Mouse (Mus musculus) stomach, embryonic 16.5 days (tissue): ENCODE results near the gene Kdm4b. TPM values are rescaled to one million over a fixed set of nuclear protein-coding genes. Genes with fewer than 3 reads are reported as not detected.

Source experiments
- ATAC-seq: fragments of 200-750 bp; cut with Nextera tagmentation; 2 replicates; pipeline ENCODE4 v1.8.0; 2017; ENCODE audit warnings: moderate number of reproducible peaks, moderate TSS enrichment; ENCODE audit not compliant: insufficient read depth, low FRiP score
- H3K27ac ChIP-seq: fragments of 300-500 bp; sonication (generic); 2 replicates; pipeline ENCODE4 v1.5.1; 2014; ENCODE audit warnings: low read length
- H3K27me3 ChIP-seq: fragments of 300-500 bp; sonication (generic); 2 replicates; pipeline ENCODE4 v1.6.1; 2014; ENCODE audit warnings: low read length, control low read depth, mixed read lengths; ENCODE audit not compliant: control insufficient read depth, insufficient read depth
- H3K36me3 ChIP-seq: fragments of 300-500 bp; sonication (generic); 2 replicates; pipeline ENCODE4 v1.6.1; 2014; ENCODE audit warnings: low read length; ENCODE audit not compliant: control insufficient read depth, insufficient read depth
- H3K4me1 ChIP-seq: fragments of 300-500 bp; sonication (generic); 2 replicates; pipeline ENCODE4 v1.6.1; 2014; ENCODE audit warnings: low read length, control low read depth, mixed read lengths; ENCODE audit not compliant: control insufficient read depth, insufficient read depth
- H3K4me2 ChIP-seq: fragments of 300-500 bp; sonication (generic); 2 replicates; pipeline ENCODE4 v1.6.1; 2014; ENCODE audit warnings: low read depth, low read length, mixed read lengths
- H3K4me3 ChIP-seq: fragments of 300-500 bp; sonication (generic); replicated peaks from 2 replicates; pipeline ENCODE4 v1.5.1; 2014; ENCODE audit warnings: mild to moderate bottlenecking, low read length
- H3K9ac ChIP-seq: fragments of 300-500 bp; sonication (generic); 2 replicates; pipeline ENCODE4 v1.6.1; 2014; ENCODE audit warnings: low read length
- H3K9me3 ChIP-seq: fragments of 300-500 bp; sonication (generic); replicated peaks from 2 replicates; pipeline ENCODE4 v1.6.1; 2016; ENCODE audit warnings: low read length, control low read depth; ENCODE audit not compliant: control insufficient read depth
- WGBS: fragments of 180-500 bp; shearing (Covaris S2); extraction: QIAGEN DNeasy Blood & Tissue Kit; methylation state at CpG from one replicate; pipeline ENCODE4 v1.1.7; 2014; 5-methylcytosine and 5-hydroxymethylcytosine counted together
- polyA plus RNA-seq: library from polyadenylated mRNA; unstranded; fragments of >200 nt; fragmentation: Nextera tagmentation; extraction: Ambion mirVana; gene quantifications from 2 replicates; pipeline ENCODE4 v1.2.1, GENCODE M21; 2015

Kdm4b gene
- polyA plus RNA-seq, 1 experiment from 2014 or later: 23.5 TPM

GRCm38 (mm10) chr17:56331256-56331655 lies 5.4 kb downstream of the Kdm4b start:
- Histone ChIP-seq H3K27me3 (no peaks in the 10 kb centered on the region), H3K9me3 (no peaks in the 10 kb centered on the region), H3K9ac (peak overlapping the region; percentile 4; the same call in 1 of the 2 replicates), H3K4me1 (peaks cover 21% of the 10 kb centered on the region), H3K36me3 (no peaks in the 10 kb centered on the region; the same call in 1 of the 2 replicates), H3K27ac (no peak overlapping the region), H3K4me3 (no peak overlapping the region), H3K4me2 (no peak overlapping the region)
- ATAC-seq: no peak

DNA sequence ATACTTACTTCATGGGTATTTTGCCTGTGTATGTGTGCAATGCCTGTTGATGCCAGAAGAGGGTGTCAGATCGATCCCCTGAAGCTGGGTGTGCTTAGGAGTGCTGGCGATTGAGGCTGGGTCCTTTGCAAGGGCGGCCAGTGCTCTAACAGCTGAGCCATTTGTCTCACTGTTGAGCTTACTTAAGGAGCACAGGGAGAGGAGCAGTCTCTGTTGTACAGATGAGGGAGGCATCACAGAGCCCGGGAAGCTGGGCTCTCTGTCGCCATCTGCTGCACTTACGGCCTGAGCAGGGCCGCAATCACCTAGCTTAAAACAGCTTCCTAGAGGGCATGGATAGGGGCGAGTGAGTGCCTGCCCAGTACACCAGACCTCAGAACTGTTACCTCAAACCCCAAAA lies 7.1 kb downstream of the Kdm4b start:
- no peak overlapping the region for H3K27ac ChIP-seq
- no peaks in the 10 kb centered on the region for H3K27me3 ChIP-seq
- ATAC-seq: no peak
- no peaks in the 10 kb centered on the region; the same call in 1 of the 2 replicates for H3K36me3 ChIP-seq
- no peak overlapping the region for H3K4me2 ChIP-seq
- 43% methylated on average over 8 of the region's 8 CpGs for WGBS
- H3K4me1 ChIP-seq: peaks cover 11% of the 10 kb centered on the region
- no peaks in the 10 kb centered on the region for H3K9me3 ChIP-seq
- H3K4me3 ChIP-seq: no peak overlapping the region
- no peak overlapping the region for H3K9ac ChIP-seq

GRCm38 (mm10) chr17:56337190-56337589 lies 11.3 kb downstream of the Kdm4b start:
- no peaks in the 10 kb centered on the region for H3K9me3 ChIP-seq
- H3K27ac ChIP-seq: no peak overlapping the region
- WGBS: 53% methylated on average over 4 of the region's 4 CpGs
- H3K9ac ChIP-seq: no peak overlapping the region
- no peak overlapping the region for H3K4me3 ChIP-seq
- 0 out of 2 replicates have a peak, but pooled peaks cover 4% of the 10 kb centered on the region for H3K4me1 ChIP-seq
- no peaks in the 10 kb centered on the region; the same call in 1 of the 2 replicates for H3K36me3 ChIP-seq
- ATAC-seq: no peak
- no peaks in the 10 kb centered on the region for H3K27me3 ChIP-seq
- H3K4me2 ChIP-seq: no peak overlapping the region

GRCm38 (mm10) chr17:56337791-56338190 lies 11.9 kb downstream of the Kdm4b start:
- no peaks in the 10 kb centered on the region for H3K27me3 ChIP-seq
- no peak overlapping the region for H3K9ac ChIP-seq
- no peak overlapping the region for H3K4me3 ChIP-seq
- no peak overlapping the region for H3K27ac ChIP-seq
- H3K36me3 ChIP-seq: no peaks in the 10 kb centered on the region; the same call in 1 of the 2 replicates
- no peak overlapping the region for H3K4me2 ChIP-seq
- 91% methylated on average over 6 of the region's 6 CpGs for WGBS
- no peaks in the 10 kb centered on the region for H3K9me3 ChIP-seq
- H3K4me1 ChIP-seq: 0 out of 2 replicates have a peak, but pooled peaks cover 4% of the 10 kb centered on the region
- no peak for ATAC-seq

GRCm38 (mm10) chr17:56338909-56339308 lies 13.0 kb downstream of the Kdm4b start:
- 58% methylated on average over 4 of the region's 4 CpGs for WGBS
- Histone ChIP-seq H3K4me3 (no peak overlapping the region), H3K9me3 (no peaks in the 10 kb centered on the region), H3K27ac (no peak overlapping the region), H3K27me3 (no peaks in the 10 kb centered on the region), H3K4me1 (0 out of 2 replicates have a peak, but pooled peaks cover 4% of the 10 kb centered on the region), H3K9ac (no peak overlapping the region), H3K36me3 (no peaks in the 10 kb centered on the region; the same call in 1 of the 2 replicates), H3K4me2 (no peak overlapping the region)
- ATAC-seq: no peak

DNA sequence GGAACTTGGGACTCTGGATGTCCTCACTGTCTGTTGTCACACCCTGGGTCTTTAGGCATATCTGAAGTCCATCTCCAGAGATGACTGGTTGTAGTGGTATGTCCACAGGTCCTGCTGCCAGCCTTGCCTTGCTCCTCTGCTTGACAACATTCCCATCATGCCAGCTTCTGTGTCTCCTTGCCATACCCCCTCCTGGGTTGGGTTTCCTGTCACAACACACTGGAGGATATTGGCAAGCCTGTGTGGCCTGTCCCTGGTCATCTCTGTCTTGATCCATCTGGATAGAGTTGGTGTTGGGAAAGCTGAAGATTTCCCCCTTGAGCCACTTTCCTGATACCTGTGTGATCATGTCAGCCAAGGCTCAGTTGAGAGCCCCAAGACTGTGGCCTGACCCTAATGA lies 14.9 kb downstream of the Kdm4b start:
- Histone ChIP-seq H3K4me2 (no peak overlapping the region), H3K9me3 (no peaks in the 10 kb centered on the region), H3K4me3 (no peak overlapping the region), H3K36me3 (no peaks in the 10 kb centered on the region), H3K4me1 (0 out of 2 replicates have a peak, but pooled peaks cover 4% of the 10 kb centered on the region), H3K27me3 (no peaks in the 10 kb centered on the region), H3K27ac (no peak overlapping the region), H3K9ac (no peak overlapping the region)
- no peak for ATAC-seq

DNA sequence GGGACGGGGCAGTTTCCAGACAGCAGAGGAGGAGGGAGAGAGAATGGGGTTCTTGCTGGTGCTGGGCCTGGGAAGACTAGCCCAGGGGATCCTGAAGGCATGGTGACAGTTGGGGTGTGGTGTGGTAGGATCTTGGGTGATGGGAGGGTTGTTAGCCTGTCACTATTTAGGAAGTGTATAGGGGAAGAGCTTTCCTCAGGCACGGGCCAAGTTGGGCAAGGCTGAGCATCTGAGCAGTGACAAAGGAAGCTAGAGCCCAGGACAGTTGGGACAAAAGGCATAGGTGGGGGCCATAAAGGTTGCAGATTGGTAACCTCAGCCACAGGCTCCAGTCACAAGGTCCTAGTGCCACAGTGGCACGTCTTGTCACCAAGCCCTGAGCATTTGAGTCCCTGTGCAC lies 17.6 kb downstream of the Kdm4b start:
- H3K27ac ChIP-seq: no peak overlapping the region
- no peaks in the 10 kb centered on the region for H3K9me3 ChIP-seq
- no peak overlapping the region for H3K4me2 ChIP-seq
- no peak for ATAC-seq
- H3K36me3 ChIP-seq: no peaks in the 10 kb centered on the region
- H3K9ac ChIP-seq: 0 out of 2 replicates have a peak overlapping the region, but pooled peaks have one; percentile 5
- 69% methylated on average over 3 of the region's 3 CpGs for WGBS
- no peaks in the 10 kb centered on the region for H3K4me1 ChIP-seq
- no peaks in the 10 kb centered on the region for H3K27me3 ChIP-seq
- H3K4me3 ChIP-seq: no peak overlapping the region

DNA sequence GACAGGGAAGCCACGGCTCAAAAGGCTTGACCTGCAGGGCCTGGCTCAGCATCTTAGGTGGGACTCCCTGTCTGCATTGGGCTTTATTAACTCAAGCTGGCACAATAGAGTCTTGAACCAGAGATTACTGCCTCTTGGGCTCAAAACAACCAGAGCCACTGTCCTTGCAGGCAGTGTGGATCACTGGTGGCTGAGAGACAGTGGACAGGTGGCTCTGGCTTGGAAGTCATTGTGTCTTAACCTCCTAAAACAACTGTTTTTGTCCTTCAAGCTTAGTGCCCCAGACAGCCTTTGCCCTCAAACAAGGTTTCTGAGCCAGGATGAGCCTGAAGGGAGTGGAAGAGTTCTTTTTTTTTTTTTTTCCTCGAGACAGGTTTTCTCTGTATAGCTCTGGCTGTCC lies 19.5 kb downstream of the Kdm4b start:
- Histone ChIP-seq H3K4me3 (no peak overlapping the region), H3K9me3 (no peaks in the 10 kb centered on the region), H3K27me3 (no peaks in the 10 kb centered on the region), H3K9ac (no peak overlapping the region), H3K27ac (no peak overlapping the region), H3K4me2 (no peak overlapping the region), H3K36me3 (no peaks in the 10 kb centered on the region), H3K4me1 (peaks cover under 1% of the 10 kb centered on the region; the same call in 1 of the 2 replicates)
- WGBS: 70% methylated on average over 2 of the region's 2 CpGs
- no peak for ATAC-seq

DNA sequence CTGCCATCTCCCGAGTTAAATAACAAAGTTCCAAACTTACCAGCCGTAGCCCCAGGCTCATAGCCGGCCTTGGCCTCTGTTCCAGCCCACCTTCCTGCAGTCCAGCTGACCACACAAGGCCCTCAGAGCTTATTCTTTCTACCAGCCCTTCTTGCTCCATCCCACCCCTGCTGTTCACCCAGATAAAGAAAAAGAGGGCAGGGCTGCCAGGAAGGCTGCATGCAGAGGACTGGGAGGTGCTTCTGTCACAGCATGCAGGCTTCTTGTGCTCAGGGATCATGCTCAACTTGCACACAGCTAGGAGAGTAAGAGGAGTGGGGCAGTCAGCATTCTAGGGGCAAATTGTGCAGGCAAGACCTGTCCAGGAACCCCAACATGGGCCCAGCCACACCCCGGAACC lies 22.3 kb downstream of the Kdm4b start:
- no peaks in the 10 kb centered on the region for H3K9me3 ChIP-seq
- ATAC-seq: no peak
- 66% methylated on average over 4 of the region's 4 CpGs for WGBS
- H3K9ac ChIP-seq: no peak overlapping the region
- no peaks in the 10 kb centered on the region for H3K27me3 ChIP-seq
- no peaks in the 10 kb centered on the region; the same call in 1 of the 2 replicates for H3K36me3 ChIP-seq
- H3K4me2 ChIP-seq: no peak overlapping the region
- no peak overlapping the region for H3K27ac ChIP-seq
- peaks cover 3% of the 10 kb centered on the region; the same call in 1 of the 2 replicates for H3K4me1 ChIP-seq
- no peak overlapping the region for H3K4me3 ChIP-seq
